Mouse (Mus musculus) monocyte, adult 2 months (primary cell): ENCODE measurements around the gene Mgp.

Experiments
- DNase-seq, 2 experiments: peaks; one replicate each; pipeline ENCODE4 v3.0.0; 2022; ENCODE audit warnings: low spot score in 2 of 2, low read depth in 1 of 2

The Mgp gene

DNA sequence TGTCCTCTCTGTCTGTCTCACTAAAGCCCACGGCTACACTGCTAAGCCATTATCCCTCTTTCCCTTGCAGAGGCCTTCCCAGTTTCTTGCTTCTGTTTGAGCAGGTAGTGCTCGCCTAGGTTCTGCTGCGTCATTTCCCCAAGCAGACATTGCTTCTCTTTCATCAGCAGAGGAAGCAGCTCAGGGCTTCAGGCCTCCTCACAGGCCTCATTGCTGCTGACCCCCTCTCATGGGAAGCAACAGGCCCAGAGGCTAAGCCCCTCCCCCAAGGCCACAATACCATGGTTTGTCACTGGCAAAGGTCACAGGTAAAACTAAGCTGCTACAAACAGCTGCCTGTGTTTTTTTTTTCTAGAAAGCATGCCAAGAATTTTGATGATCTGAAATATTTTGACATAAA, 22.9 kb downstream of the Mgp start:
- DNase-seq, result no peak

DNA sequence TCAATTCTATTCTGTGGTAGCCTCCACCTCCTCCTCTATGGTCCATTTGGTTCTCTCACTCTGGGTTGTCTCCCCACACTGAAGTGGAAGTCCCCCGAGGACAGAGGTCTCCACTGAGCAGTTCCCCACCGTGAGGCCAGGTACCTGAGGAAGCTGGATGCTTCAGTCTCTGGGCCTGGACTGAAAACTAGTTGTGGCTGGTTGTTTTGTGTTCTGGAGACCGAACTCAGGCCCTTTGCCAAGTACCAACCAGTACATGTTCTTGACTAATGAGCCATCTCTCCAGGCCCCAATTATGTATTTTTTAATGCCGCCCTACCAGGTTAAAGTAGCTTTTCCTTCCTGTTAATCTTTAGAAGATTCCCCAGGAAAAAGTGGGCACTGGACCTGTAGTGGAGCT, 23.3 kb downstream of the Mgp start:
- DNase-seq, result no peak

DNA sequence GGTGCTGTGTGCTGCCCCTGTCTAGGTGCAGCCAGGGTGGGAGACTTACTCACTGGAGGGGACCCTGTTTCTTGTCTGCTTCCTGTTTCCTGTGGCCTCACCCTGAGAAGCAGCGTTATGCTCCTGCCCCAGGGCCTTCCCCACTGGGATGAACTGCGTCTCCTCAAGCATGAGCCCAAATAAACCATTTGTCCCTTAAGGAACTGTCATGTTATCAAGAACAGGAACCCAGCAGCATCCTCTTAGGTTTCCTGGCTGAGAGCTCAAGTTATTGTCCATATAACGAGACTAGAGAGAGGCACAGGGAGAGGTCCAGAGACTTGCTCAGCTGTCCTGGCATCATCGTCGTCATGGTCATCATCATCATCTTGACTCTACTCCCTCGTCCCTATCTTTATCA, 25.4 kb downstream of the Mgp start:
- no peak for DNase-seq

DNA sequence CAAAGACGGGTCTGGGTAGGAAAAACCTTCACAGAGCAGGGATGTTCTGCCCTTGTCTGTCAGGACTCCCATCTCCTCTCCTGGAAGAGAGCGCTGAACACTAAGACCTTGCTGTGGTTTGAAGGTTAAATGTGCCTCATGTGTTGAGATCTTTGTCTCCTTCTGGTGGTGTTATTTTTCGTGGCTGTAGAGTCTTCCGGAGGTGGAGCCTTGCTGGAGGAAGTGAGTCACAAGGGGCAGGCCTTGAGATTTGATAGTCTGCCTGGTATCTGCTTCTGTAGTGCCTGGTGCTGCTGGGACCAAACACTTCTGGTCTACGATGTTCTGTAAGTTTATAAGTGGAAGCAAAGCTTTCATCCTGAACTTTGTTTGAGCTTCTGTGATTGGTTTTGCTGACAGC, 26.7 kb downstream of the Mgp start:
- no peak for DNase-seq

DNA sequence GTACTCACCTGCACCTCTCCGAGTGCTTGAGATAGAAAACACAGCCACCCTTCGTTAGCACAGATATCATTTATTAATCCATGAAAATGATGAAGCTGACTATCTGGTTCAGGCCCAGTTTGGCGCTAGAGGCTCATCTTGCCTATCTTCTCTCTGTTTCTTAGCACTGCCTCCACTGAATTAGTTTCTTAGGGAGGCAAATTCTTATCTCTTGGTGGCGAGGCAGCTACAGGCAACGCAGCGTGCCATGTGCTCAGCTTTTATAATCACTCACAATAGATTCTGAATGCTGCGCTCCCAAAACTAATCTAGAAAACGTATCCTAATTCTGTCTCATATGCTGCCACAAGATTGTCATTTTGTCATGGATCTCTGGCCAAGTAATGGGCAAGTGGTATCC, 27.2 kb downstream of the Mgp start:
- DNase-seq, result no peak

DNA sequence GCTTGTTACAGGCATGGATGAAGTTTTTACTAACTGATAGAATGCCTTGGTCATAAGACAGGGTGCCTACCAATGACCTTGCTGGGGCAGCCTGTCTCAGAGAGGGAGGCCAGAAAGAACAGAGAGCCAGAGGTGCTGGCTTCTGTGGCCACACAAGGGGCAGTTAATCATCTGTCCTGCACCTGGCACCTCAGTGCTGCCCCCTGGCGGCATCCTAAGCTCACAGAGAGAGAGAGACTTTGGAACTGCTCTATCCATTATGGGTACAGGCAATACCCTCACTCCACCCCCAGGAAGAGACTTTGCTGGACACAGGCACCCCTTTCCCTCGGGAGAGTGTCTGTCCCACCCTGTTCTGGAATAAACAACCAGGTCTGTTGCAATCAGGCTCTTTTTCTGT, 27.8 kb downstream of the Mgp start:
- DNase-seq, result peak in 1 of 2 experiments; percentile 54

DNA sequence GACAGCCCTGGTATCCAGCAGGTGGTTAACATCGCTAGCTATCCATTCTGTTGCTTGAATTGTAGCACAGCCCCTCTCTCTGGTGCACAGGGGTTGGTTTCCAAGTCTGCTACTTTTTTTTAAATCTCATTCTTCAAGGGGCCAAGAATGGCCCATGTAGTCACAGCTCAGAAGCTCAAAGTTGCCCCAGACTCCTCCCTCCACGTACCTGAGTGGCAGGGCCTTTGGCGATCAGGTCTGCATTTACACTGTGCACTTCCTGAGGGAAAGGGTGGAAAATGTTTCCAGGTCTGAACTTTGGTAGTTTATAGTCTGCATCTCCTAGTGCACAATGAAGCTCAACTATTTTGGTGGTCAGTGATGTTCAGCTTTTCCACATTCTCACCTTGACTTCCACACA, 28.4 kb downstream of the Mgp start:
- DNase-seq, result no peak

DNA sequence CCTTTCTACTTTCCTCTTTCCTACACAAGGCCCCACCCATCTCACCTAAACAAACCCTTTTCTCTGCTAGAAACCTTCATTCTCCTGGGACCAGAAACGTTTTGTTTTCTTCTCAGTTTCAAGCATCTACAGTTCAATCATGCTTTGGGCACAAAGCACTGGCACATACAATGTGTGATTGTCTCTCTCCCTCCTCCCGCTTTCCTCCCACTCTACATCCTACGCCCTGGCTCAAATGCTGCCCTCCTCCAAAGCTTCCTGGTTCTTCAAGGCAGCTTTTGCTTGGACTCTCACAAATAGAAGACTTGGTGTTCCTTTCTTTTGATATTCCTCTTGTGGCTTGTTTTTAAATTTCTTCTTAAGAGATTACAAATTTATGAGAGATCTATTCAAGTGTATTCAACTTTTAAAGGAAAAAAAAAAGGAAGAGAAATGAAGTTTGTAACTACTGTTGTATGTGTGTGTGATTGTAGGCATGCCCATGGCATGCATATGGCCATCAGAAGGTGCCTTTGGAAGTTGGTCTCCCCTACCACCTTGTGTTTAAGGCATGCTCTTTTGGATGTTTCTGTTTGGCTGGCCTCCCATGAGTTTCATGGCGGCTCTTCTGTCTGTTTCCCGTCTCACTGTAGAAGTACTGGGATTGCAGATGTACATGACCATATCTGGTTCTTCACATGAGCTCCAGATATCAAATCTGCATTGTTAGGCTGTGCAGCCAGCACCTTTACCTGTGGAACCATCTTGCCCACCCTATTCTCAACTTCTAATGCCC, 29.7 kb downstream of the Mgp start:
- DNase-seq, result no peak

DNA sequence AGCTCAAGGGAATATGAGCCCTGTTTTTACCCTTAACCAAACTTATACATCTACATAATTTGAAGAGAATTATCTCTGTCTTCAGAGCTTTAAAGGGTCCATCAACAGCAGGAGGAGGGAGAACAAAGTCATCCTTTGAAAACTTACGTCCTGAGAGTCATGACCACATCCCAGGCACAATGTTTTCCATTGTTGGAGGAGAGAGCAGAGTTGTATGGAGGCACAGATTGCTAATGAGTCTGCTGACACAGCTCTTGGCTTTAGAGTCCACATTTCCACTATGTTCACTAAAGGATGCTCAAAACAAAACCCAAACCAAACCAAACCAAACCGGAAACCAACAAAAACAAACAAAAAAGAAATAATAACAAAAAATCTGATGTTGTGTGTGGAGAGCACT, 30.7 kb downstream of the Mgp start:
- DNase-seq, result no peak

DNA sequence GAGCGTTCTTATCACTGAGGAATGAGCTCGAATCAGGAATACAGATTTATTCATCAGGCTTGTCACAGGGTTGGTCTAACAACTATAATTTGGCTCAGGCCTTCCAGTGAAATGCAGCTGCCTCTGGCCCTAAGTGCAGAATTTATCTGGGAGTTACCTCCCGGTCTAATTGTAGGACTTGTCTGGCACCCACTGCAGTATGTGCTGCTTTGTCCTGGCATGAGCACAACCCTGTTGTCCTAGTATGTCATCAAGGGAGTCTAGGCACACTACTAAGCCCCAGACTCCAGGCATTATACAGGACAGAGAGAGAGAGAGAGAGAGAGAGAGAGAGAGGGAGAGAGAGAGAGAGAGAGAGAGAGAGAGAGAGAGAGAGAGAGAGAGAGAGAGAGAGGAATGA, 38.3 kb downstream of the Mgp start:
- DNase-seq, result no peak

DNA sequence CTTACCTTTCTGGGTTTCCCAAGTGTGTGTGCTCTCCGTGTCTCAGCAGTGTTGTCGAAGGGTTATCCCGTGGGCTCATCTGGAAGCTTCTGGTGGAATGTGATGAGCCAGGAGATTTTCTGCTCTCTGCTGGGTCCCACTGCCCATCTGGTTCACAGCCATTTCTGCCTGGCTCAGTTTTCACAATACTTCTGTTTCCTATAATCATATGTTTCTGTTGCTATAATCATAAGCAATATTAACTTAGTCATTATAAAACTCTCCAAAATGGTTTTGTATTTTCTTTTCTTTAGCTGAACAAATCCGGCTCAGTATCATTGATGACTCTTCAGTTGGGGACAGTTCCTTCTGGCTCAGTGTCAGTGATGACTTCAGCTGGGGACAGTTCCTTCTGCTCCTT, 40.3 kb downstream of the Mgp start, which contains the start of gene Smco3:
TSS of gene Smco3 (minus strand) at position 101 of the 400 bp plus-strand sequence.
- no peak for DNase-seq

DNA sequence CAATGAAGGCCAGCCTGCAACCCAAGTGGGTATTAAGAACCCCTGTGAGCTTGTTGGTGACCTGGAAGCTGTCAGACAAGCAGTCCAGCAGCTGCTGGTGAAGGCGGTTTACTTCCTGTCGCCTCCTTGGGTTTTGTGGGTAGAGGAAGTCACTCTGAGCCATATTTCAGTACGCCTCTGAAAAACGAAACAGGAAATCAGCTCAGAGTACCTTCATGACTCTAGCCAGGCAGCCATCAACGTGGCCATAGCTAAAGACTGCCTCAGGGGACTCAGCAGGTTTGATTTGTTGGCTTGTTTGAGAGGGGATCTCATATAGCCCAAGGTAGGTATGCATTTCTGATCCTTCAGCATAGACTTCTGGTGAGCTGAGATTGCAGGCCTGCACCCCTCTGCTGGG, 43.9 kb downstream of the Mgp start:
- no peak for DNase-seq

DNA sequence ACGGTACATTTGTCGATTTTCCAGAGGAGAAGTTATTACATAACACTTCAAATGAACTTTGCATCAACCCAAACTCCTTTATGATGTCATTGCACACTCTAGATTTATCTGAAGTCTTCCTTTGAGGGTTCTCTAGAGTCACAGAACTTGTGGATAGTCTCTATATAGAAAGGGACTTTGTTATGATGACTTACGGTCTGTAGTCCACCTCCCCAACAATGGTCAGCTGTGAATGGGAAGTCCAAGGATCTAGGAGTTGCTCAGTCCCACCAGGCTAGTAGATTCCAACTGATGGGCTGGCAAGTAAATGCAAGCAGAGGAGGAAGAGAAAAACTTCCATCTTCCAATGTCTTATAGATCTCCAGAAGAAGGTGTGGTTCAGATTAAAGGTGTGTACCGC, 46.9 kb downstream of the Mgp start:
- no peak for DNase-seq

DNA sequence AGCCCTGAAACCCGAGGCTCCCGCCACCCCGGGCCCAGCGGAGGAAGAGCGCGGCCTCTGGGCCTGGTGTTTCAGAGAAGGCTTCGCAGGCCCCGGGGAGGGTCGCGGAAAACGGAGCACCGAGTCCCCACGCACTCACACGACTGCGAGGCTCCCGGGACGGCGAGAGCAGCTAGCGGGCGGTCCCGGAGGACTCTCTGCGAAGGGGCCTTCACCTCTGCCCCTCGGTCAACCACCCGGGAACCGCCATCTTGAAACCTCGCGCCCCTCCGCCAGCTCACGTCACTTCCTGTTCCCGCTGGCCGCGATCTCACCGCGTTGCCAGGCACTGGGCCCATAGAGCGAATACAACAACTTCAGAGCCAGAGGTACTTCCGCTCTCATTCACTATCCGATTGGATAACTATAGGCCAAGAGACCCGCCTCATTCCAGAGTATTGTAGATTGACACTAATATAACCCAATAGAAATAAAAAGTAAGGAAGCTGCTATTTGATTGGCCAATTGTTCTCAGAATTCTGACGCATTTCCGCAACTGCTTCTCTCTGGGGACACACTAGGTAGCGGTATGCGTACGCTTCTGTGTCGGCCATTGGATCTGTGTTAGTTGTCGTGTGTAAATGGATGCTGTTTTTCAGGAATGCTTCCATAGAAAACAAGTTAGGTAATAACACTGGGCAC, 47.6 kb downstream of the Mgp start, which contains the start of gene Wbp11:
TSS of gene Wbp11 (minus strand) at position 353 of the 681 bp plus-strand sequence.
- peak; percentile 91 to 93 for DNase-seq

DNA sequence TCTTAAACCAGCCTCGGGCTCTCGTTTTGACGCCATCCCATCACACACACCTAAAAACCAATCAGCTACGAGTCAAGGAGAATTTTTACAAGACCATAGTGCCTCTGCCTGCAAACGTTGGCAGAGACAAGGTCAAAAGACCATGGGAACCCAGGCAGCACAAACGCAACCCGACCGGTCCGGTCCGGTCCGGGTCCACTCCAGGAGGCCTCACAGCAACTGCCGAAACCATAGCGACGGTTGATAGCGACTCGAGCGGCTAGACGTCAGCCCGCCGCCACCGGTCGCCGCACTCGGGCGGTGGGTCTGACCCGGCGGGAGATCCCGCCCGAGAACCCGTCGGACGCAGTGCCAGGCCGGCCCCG, 48.1 kb downstream of the Mgp start, which contains the start of gene BC049715:
TSS of gene BC049715 (plus strand) at position 111 of the 365 bp plus-strand sequence.
- DNase-seq, result no peak

DNA sequence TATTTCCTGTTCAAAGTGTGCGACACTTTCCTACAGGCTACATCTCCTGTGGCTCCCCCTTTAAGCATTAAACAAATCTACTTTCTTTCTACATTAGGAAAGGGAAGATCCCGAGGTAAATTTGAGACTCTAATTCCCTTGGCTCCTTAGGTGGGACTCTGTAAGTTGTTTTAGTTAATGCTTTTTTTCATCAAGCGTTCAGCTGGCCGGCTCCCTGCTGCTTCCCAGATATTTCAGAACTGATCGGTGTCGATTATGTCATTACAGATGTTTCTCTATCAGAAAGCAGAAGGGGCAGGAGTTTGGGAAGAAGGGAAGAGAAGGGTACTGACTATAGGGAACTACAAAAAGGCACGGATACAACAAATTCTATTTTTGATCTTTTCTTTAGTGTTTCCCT, 48.5 kb downstream of the Mgp start:
- no peak for DNase-seq

DNA sequence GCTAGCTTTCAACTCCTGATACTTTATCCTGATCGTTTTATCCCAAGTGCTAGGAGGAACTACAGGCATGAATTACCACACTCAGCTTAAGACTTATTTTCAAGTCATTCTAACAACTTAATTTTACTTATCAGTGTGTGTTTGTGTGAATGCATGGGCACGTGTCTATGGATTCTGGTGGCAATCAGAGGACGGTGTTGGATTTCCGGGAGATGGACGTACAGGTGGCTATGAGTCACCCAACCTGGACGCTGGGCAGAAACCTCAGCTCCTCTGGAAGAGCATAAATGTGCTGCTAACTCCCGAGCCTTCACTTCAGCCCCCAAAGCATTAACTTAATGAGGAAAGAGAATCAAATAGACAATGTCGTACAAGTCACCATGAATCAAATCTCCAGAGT, 50.6 kb downstream of the Mgp start:
- DNase-seq, result no peak
